Mouse (Mus musculus): ENCODE results near the gene Ttc26.
A peak's percentile ranks its signal among the peaks of the same experiment; 100 is the strongest.

The Ttc26 gene

GRCm38 (mm10) chr6:38381129-38381771 is at the start of gene Ttc26:
Ttc26 (plus strand) TSS chr6:38381469.
- DNase-seq: peak; percentile 85

GRCm38 (mm10) chr6:38335264-38335663 is 46.0 kb upstream of the Ttc26 start:
- no peak for DNase-seq

- no peak for DNase-seq
Measured at GRCm38 (mm10) chr6:38337166-38337705, 44.0 kb upstream of the Ttc26 start.

GRCm38 (mm10) chr6:38337951-38338350 is 43.3 kb upstream of the Ttc26 start:
- DNase-seq: no peak

GRCm38 (mm10) chr6:38339078-38339477 is 42.2 kb upstream of the Ttc26 start:
- DNase-seq: no peak

- DNase-seq: peak; percentile 77
Measured at GRCm38 (mm10) chr6:38341751-38342665, 39.3 kb upstream of the Ttc26 start.

GRCm38 (mm10) chr6:38342666-38342992 is 38.6 kb upstream of the Ttc26 start:
- no peak for DNase-seq

GRCm38 (mm10) chr6:38343581-38343980 is 37.7 kb upstream of the Ttc26 start:
- DNase-seq: no peak

GRCm38 (mm10) chr6:38344006-38344670 is 37.1 kb upstream of the Ttc26 start:
- no peak for DNase-seq

- DNase-seq: no peak
Measured at GRCm38 (mm10) chr6:38345796-38346195, 35.5 kb upstream of the Ttc26 start.

- no peak for DNase-seq
Measured at GRCm38 (mm10) chr6:38347875-38348274, 33.4 kb upstream of the Ttc26 start.

- no peak for DNase-seq
Measured at GRCm38 (mm10) chr6:38348811-38349453, 32.3 kb upstream of the Ttc26 start.

- no peak for DNase-seq
Measured at GRCm38 (mm10) chr6:38349806-38350205, 31.5 kb upstream of the Ttc26 start.

- no peak for DNase-seq
Measured at GRCm38 (mm10) chr6:38351930-38352329, 29.3 kb upstream of the Ttc26 start.

GRCm38 (mm10) chr6:38352451-38352850 is 28.8 kb upstream of the Ttc26 start:
- no peak for DNase-seq

- no peak for DNase-seq
Measured at GRCm38 (mm10) chr6:38353181-38353580, 28.1 kb upstream of the Ttc26 start.

- DNase-seq: peak; percentile 21
Measured at GRCm38 (mm10) chr6:38353811-38354722, 27.2 kb upstream of the Ttc26 start, which contains the start of gene Zc3hav1. Zc3hav1 (minus strand) TSS chr6:38354603.

- no peak for DNase-seq
Measured at GRCm38 (mm10) chr6:38354723-38355353, 26.4 kb upstream of the Ttc26 start.

- DNase-seq: no peak
Measured at GRCm38 (mm10) chr6:38355354-38355823, 25.9 kb upstream of the Ttc26 start.

GRCm38 (mm10) chr6:38355862-38356261 is 25.4 kb upstream of the Ttc26 start:
- DNase-seq: no peak

All from cerebellum, adult 9-10 months (tissue).